Mouse (Mus musculus): ENCODE results near the gene Nelfa. TPM values are rescaled to one million over a fixed set of nuclear protein-coding genes. Genes with fewer than 3 reads are reported as not detected.
"Not testable (repeated sequence)": the region's sequence is repeated elsewhere in the genome, so short reads cannot be mapped to it uniquely, and the experiment has no call there.

The Nelfa gene
- 56.5 and 58.8 TPM in 2 replicates for polyA plus RNA-seq (2016; fragmentation: Nextera tagmentation; extraction: Ambion mirVana)

- H3K9ac ChIP-seq = peak within 1 kb of the TSS; percentile 76
- H3K4me1 ChIP-seq = peaks cover 28% of the 10 kb centered on the region
- H3K27me3 ChIP-seq = no peaks in the 10 kb centered on the region
- peak within 1 kb of the TSS; percentile 93 for H3K27ac ChIP-seq
- H3K4me2 ChIP-seq (replicated peaks) = peak within 1 kb of the TSS; percentile 60
- under 1% methylated on average over 61 of the region's 61 CpGs for WGBS
- H3K9me3 ChIP-seq (replicated peaks) = peaks cover 6% of the 10 kb centered on the region; the same call in 1 of the 2 replicates
- ATAC-seq (ENCODE audit: low FRiP score) = peak; percentile 99
- peaks cover 14% of the 10 kb centered on the region for H3K36me3 ChIP-seq
- H3K4me3 ChIP-seq = peak within 1 kb of the TSS; percentile 65
Observed at GRCm38 (mm10) chr5:33936120-33936707, at the start of gene Nelfa. Nelfa (minus strand) TSS chr5:33936413.

- H3K9ac ChIP-seq = peak within 1 kb of the TSS; percentile 82
- peaks cover 32% of the 10 kb centered on the region for H3K4me1 ChIP-seq
- peak; percentile 91 for ATAC-seq (ENCODE audit: low FRiP score)
- WGBS = under 1% methylated on average over 76 of the region's 88 CpGs
- no peaks in the 10 kb centered on the region for H3K9me3 ChIP-seq (replicated peaks)
- peak within 1 kb of the TSS; percentile 95 for H3K4me3 ChIP-seq
- peak within 1 kb of the TSS; percentile 93 for H3K27ac ChIP-seq
- peak within 1 kb of the TSS; percentile 77 for H3K4me2 ChIP-seq (replicated peaks)
- H3K27me3 ChIP-seq = no peaks in the 10 kb centered on the region
- 0 out of 2 replicates have a peak, but pooled peaks cover 6% of the 10 kb centered on the region for H3K36me3 ChIP-seq
Observed at GRCm38 (mm10) chr5:33983309-33984121, 47.3 kb upstream of the Nelfa start, which contains the start of gene Gm1673. Gm1673 (plus strand) TSS chr5:33983433.

GRCm38 (mm10) chr5:33982731-33983259 lies 46.6 kb upstream of the Nelfa start:
- 0 out of 2 replicates have a peak, but pooled peaks cover 6% of the 10 kb centered on the region for H3K36me3 ChIP-seq
- peak; percentile 59 for ATAC-seq (ENCODE audit: low FRiP score)
- H3K9ac ChIP-seq = peak overlapping the region; percentile 82
- WGBS = 3% methylated on average over 25 of the region's 26 CpGs
- H3K9me3 ChIP-seq (replicated peaks) = no peaks in the 10 kb centered on the region
- H3K27ac ChIP-seq = peak overlapping the region; percentile 93
- peaks cover 32% of the 10 kb centered on the region for H3K4me1 ChIP-seq
- no peaks in the 10 kb centered on the region for H3K27me3 ChIP-seq
- H3K4me3 ChIP-seq = peak overlapping the region; percentile 95
- peak overlapping the region; percentile 77 for H3K4me2 ChIP-seq (replicated peaks)

- Histone ChIP-seq H3K9ac (no peak overlapping the region), H3K4me3 (no peak overlapping the region), H3K4me1 (no peaks in the 10 kb centered on the region), H3K9me3 (replicated peaks) (no peaks in the 10 kb centered on the region), H3K36me3 (no peaks in the 10 kb centered on the region), H3K27ac (no peak overlapping the region), H3K27me3 (no peaks in the 10 kb centered on the region), H3K4me2 (replicated peaks) (no peak overlapping the region)
- WGBS = 35% methylated on average over 3 of the region's 3 CpGs
- ATAC-seq (ENCODE audit: low FRiP score) = no peak
Observed at GRCm38 (mm10) chr5:33976267-33976666, 40.1 kb upstream of the Nelfa start.

GRCm38 (mm10) chr5:33974736-33975135 lies 38.5 kb upstream of the Nelfa start:
- H3K27ac ChIP-seq = no peak overlapping the region
- no peak overlapping the region for H3K9ac ChIP-seq
- WGBS = 54% methylated on average over 2 of the region's 2 CpGs
- H3K4me3 ChIP-seq = no peak overlapping the region
- H3K36me3 ChIP-seq = no peaks in the 10 kb centered on the region
- H3K27me3 ChIP-seq = no peaks in the 10 kb centered on the region
- H3K4me2 ChIP-seq (replicated peaks) = no peak overlapping the region
- no peak for ATAC-seq (ENCODE audit: low FRiP score)
- no peaks in the 10 kb centered on the region for H3K4me1 ChIP-seq
- H3K9me3 ChIP-seq (replicated peaks) = no peaks in the 10 kb centered on the region

- no peaks in the 10 kb centered on the region for H3K4me1 ChIP-seq
- no peaks in the 10 kb centered on the region for H3K36me3 ChIP-seq
- WGBS = 88% methylated on average over 4 of the region's 4 CpGs
- ATAC-seq (ENCODE audit: low FRiP score) = no peak
- H3K4me3 ChIP-seq = no peak overlapping the region
- H3K9ac ChIP-seq = no peak overlapping the region
- no peak overlapping the region for H3K4me2 ChIP-seq (replicated peaks)
- H3K27me3 ChIP-seq = no peaks in the 10 kb centered on the region
- H3K9me3 ChIP-seq (replicated peaks) = peaks cover 9% of the 10 kb centered on the region; the same call in 1 of the 2 replicates
- no peak overlapping the region for H3K27ac ChIP-seq
Observed at GRCm38 (mm10) chr5:33959382-33959781, 23.2 kb upstream of the Nelfa start.

- Histone ChIP-seq H3K4me1 (no peaks in the 10 kb centered on the region), H3K36me3 (no peaks in the 10 kb centered on the region), H3K4me2 (replicated peaks) (no peak overlapping the region), H3K4me3 (no peak overlapping the region), H3K9ac (no peak overlapping the region), H3K27ac (no peak overlapping the region), H3K27me3 (no peaks in the 10 kb centered on the region), H3K9me3 (replicated peaks) (peaks cover 21% of the 10 kb centered on the region; the same call in 1 of the 2 replicates)
- 80% methylated on average over 4 of the region's 4 CpGs for WGBS
- ATAC-seq (ENCODE audit: low FRiP score) = no peak
Observed at GRCm38 (mm10) chr5:33955868-33956267, 19.7 kb upstream of the Nelfa start.

- Histone ChIP-seq H3K36me3 (no peaks in the 10 kb centered on the region), H3K9ac (no peak overlapping the region), H3K4me1 (no peaks in the 10 kb centered on the region), H3K27me3 (no peaks in the 10 kb centered on the region), H3K4me2 (replicated peaks) (no peak overlapping the region), H3K9me3 (replicated peaks) (peaks cover 21% of the 10 kb centered on the region; the same call in 1 of the 2 replicates), H3K4me3 (0 out of 2 replicates have a peak overlapping the region, but pooled peaks have one; percentile 2), H3K27ac (no peak overlapping the region)
- WGBS = 33% methylated on average over 10 of the region's 10 CpGs
- ATAC-seq (ENCODE audit: low FRiP score) = peak; percentile 71
Observed at GRCm38 (mm10) chr5:33954354-33954753, 18.1 kb upstream of the Nelfa start.

GRCm38 (mm10) chr5:33953471-33954185 lies 17.4 kb upstream of the Nelfa start:
- 87% methylated on average over 16 of the region's 17 CpGs for WGBS
- Histone ChIP-seq H3K9ac (no peak overlapping the region), H3K4me2 (replicated peaks) (no peak overlapping the region), H3K27me3 (no peaks in the 10 kb centered on the region), H3K4me3 (peak overlapping the region; percentile 2; the same call in 1 of the 2 replicates), H3K36me3 (no peaks in the 10 kb centered on the region), H3K9me3 (replicated peaks) (peaks cover 21% of the 10 kb centered on the region; the same call in 1 of the 2 replicates), H3K27ac (no peak overlapping the region), H3K4me1 (no peaks in the 10 kb centered on the region)
- ATAC-seq (ENCODE audit: low FRiP score) = no peak

- Histone ChIP-seq H3K27me3 (no peaks in the 10 kb centered on the region), H3K9me3 (replicated peaks) (peaks cover 21% of the 10 kb centered on the region), H3K4me1 (no peaks in the 10 kb centered on the region), H3K36me3 (0 out of 2 replicates have a peak, but pooled peaks cover 2% of the 10 kb centered on the region), H3K4me2 (replicated peaks) (no peak overlapping the region), H3K4me3 (no peak overlapping the region), H3K9ac (no peak overlapping the region), H3K27ac (no peak overlapping the region)
- ATAC-seq (ENCODE audit: low FRiP score) = no peak
- WGBS = 74% methylated on average over 4 of the region's 4 CpGs
Observed at GRCm38 (mm10) chr5:33948314-33948713, 12.1 kb upstream of the Nelfa start.

GRCm38 (mm10) chr5:33947035-33947434 lies 10.8 kb upstream of the Nelfa start:
- not testable (repeated sequence) for H3K4me2 ChIP-seq (replicated peaks); H3K27me3 ChIP-seq; H3K4me3 ChIP-seq; H3K36me3 ChIP-seq; H3K9ac ChIP-seq; H3K4me1 ChIP-seq; ATAC-seq (ENCODE audit: low FRiP score); H3K27ac ChIP-seq
- peaks cover 23% of the 10 kb centered on the region for H3K9me3 ChIP-seq (replicated peaks)
- WGBS = 88% methylated on average over 16 of the region's 16 CpGs

GRCm38 (mm10) chr5:33938448-33938847 lies 2.2 kb upstream of the Nelfa start:
- Histone ChIP-seq H3K27ac (no peak overlapping the region), H3K36me3 (peaks cover 7% of the 10 kb centered on the region; the same call in 1 of the 2 replicates), H3K9me3 (replicated peaks) (peaks cover 18% of the 10 kb centered on the region), H3K4me3 (no peak overlapping the region), H3K4me1 (peaks cover 25% of the 10 kb centered on the region), H3K27me3 (no peaks in the 10 kb centered on the region), H3K4me2 (replicated peaks) (no peak overlapping the region), H3K9ac (no peak overlapping the region)
- 92% methylated on average over 3 of the region's 3 CpGs for WGBS
- no peak for ATAC-seq (ENCODE audit: low FRiP score)

Data from hindbrain, embryonic 12.5 days (tissue).